Mouse (Mus musculus) erythroid progenitor cell, adult 5-6 weeks (primary cell): ENCODE data around the gene Vmn2r81. TPM values are rescaled to one million over a fixed set of nuclear protein-coding genes. Genes with fewer than 3 reads are reported as not detected.
"Not testable (repeated sequence)": the region's sequence is repeated elsewhere in the genome, so short reads cannot be mapped to it uniquely, and the experiment has no call there.

ENCODE experiments used
- ATAC-seq: replicated peaks from 2 replicates; pipeline ENCODE4 v1.8.0; 2016; ENCODE audit warnings: moderate number of reproducible peaks, mild to moderate bottlenecking, moderate TSS enrichment, inconsistent platforms; ENCODE audit not compliant: poor library complexity, low FRiP score, severe bottlenecking
- total RNA-seq, 2 experiments: library from RNA; stranded (forward) in 1 of 2; stranded (reverse) in 1 of 2; fragments of 150-400 nt in 1 of 2; fragments of 186-747, 209-891 nt in 1 of 2; gene quantifications; 2 replicates each; pipeline versions ENCODE4 v1.2.3 to v1.2.4; 2015 to 2017; ENCODE audit warnings: low replicate concordance in 2 of 2

Vmn2r81 gene
- total RNA-seq (2015; ENCODE audit: low replicate concordance): not detected in 2 replicates
- not detected in 2 replicates for total RNA-seq (2017; ENCODE audit: low replicate concordance)

GRCm38 (mm10) chr10:79247392-79247791 is at the start of gene Vmn2r81:
Gene Vmn2r81, plus strand, starts transcription at chr10:79247692.
- ATAC-seq: not testable (repeated sequence)

GRCm38 (mm10) chr10:79199973-79200372 is 47.5 kb upstream of the Vmn2r81 start:
- ATAC-seq: not testable (repeated sequence)

GRCm38 (mm10) chr10:79220432-79220831 is 27.1 kb upstream of the Vmn2r81 start:
- no peak for ATAC-seq

GRCm38 (mm10) chr10:79221606-79222005 is 25.9 kb upstream of the Vmn2r81 start:
- ATAC-seq: no peak

- no peak for ATAC-seq
Observed at GRCm38 (mm10) chr10:79222214-79222613, 25.3 kb upstream of the Vmn2r81 start.

- ATAC-seq: not testable (repeated sequence)
Observed at GRCm38 (mm10) chr10:79322033-79322736, 74.7 kb downstream of the Vmn2r81 start.

GRCm38 (mm10) chr10:79322737-79323086 is 75.2 kb downstream of the Vmn2r81 start:
- ATAC-seq: no peak

Other genes with a start within 250 kb of the Vmn2r81 start
- not detected in 2 replicates for gene Olfr1351, start 235.2 kb upstream of the Vmn2r81 start, total RNA-seq (2015; ENCODE audit: low replicate concordance)
- not detected in 2 replicates for gene Olfr1351, start 235.2 kb upstream of the Vmn2r81 start, total RNA-seq (2017; ENCODE audit: low replicate concordance)
- not detected in 2 replicates for gene Olfr57, start 219.0 kb upstream of the Vmn2r81 start, total RNA-seq (2015; ENCODE audit: low replicate concordance)
- not detected in 2 replicates for gene Olfr57, start 219.0 kb upstream of the Vmn2r81 start, total RNA-seq (2017; ENCODE audit: low replicate concordance)
- gene 2610008E11Rik, start 150.1 kb upstream of the Vmn2r81 start, total RNA-seq (2015; ENCODE audit: low replicate concordance): 6.5 and 8.8 TPM in 2 replicates
- gene 2610008E11Rik, start 150.1 kb upstream of the Vmn2r81 start, total RNA-seq (2017; ENCODE audit: low replicate concordance): 3.0 and 6.3 TPM in 2 replicates
- not detected in 2 replicates for gene Vmn2r80, start 98.9 kb upstream of the Vmn2r81 start, total RNA-seq (2015; ENCODE audit: low replicate concordance)
- not detected in 2 replicates for gene Vmn2r80, start 98.9 kb upstream of the Vmn2r81 start, total RNA-seq (2017; ENCODE audit: low replicate concordance)
- not detected in 2 replicates for gene Vmn2r82, start 108.8 kb downstream of the Vmn2r81 start, total RNA-seq (2015; ENCODE audit: low replicate concordance)
- not detected in 2 replicates for gene Vmn2r82, start 108.8 kb downstream of the Vmn2r81 start, total RNA-seq (2017; ENCODE audit: low replicate concordance)
- gene Vmn2r83, start 221.0 kb downstream of the Vmn2r81 start, total RNA-seq (2015; ENCODE audit: low replicate concordance): not detected in 2 replicates
- not detected in 2 replicates for gene Vmn2r83, start 221.0 kb downstream of the Vmn2r81 start, total RNA-seq (2017; ENCODE audit: low replicate concordance)